Mouse (Mus musculus) lung, embryonic 15.5 days (tissue): ENCODE results near the gene Sapcd1. TPM values are rescaled to one million over a fixed set of nuclear protein-coding genes. Genes with fewer than 3 reads are reported as not detected.
"Not testable (repeated sequence)": the region's sequence is repeated elsewhere in the genome, so short reads cannot be mapped to it uniquely, and the experiment has no call there.

Experiments
- ATAC-seq: fragments of 200-750 bp; cut with Nextera tagmentation; 2 replicates; pipeline ENCODE4 v1.8.0; 2017; ENCODE audit warnings: moderate number of reproducible peaks, borderline replicate concordance; ENCODE audit not compliant: low FRiP score, low TSS enrichment; ENCODE audit errors: extremely low read depth
- H3K27ac ChIP-seq: fragments of 300-500 bp; sonication (generic); 2 replicates; pipeline ENCODE4 v1.5.1; 2015; ENCODE audit warnings: moderate library complexity, mild to moderate bottlenecking, inconsistent platforms
- H3K27me3 ChIP-seq: fragments of 300-500 bp; sonication (generic); 2 replicates; pipeline ENCODE4 v1.6.1; 2015; ENCODE audit warnings: inconsistent platforms
- H3K36me3 ChIP-seq: fragments of 300-500 bp; sonication (generic); 2 replicates; pipeline ENCODE4 v1.6.1; 2015; ENCODE audit warnings: inconsistent platforms
- H3K4me1 ChIP-seq: fragments of 300-500 bp; sonication (generic); 2 replicates; pipeline ENCODE4 v1.6.1; 2015; ENCODE audit warnings: inconsistent platforms
- H3K4me2 ChIP-seq: fragments of 300-500 bp; sonication (generic); 2 replicates; pipeline ENCODE4 v1.6.1; 2015; ENCODE audit warnings: inconsistent platforms, mild to moderate bottlenecking, moderate library complexity
- H3K4me3 ChIP-seq: fragments of 300-500 bp; sonication (generic); 2 replicates; pipeline ENCODE4 v1.5.1; 2015; ENCODE audit warnings: mild to moderate bottlenecking, inconsistent platforms
- H3K9ac ChIP-seq: fragments of 300-500 bp; sonication (generic); 2 replicates; pipeline ENCODE4 v1.6.1; 2015; ENCODE audit warnings: inconsistent platforms
- H3K9me3 ChIP-seq: fragments of 300-500 bp; sonication (generic); 2 replicates; pipeline ENCODE4 v1.6.1; 2016; ENCODE audit warnings: inconsistent platforms
- WGBS: fragments of 180-500 bp; shearing (Covaris S2); methylation state at CpG from one replicate; pipeline ENCODE4 v1.1.7; 2015; 5-methylcytosine and 5-hydroxymethylcytosine counted together
- polyA plus RNA-seq: library from polyadenylated mRNA; unstranded; fragments of >200 nt; fragmentation: Nextera tagmentation; extraction: Ambion mirVana; gene quantifications from 2 replicates; pipeline ENCODE4 v1.2.1, GENCODE M21; 2015

Gene Sapcd1
- polyA plus RNA-seq, 1 experiment from 2014 or later, result 7.2 TPM

- Histone ChIP-seq H3K27ac (no peak overlapping the region), H3K27me3 (no peaks in the 10 kb centered on the region), H3K4me2 (no peak overlapping the region), H3K4me3 (no peak overlapping the region), H3K9ac (no peak overlapping the region), H3K4me1 (no peaks in the 10 kb centered on the region), H3K36me3 (peaks cover 61% of the 10 kb centered on the region), H3K9me3 (no peaks in the 10 kb centered on the region)
- no peak for ATAC-seq
- 90% methylated on average over 16 of the region's 16 CpGs for WGBS
Measured at GRCm38 (mm10) chr17:35015296-35015695, 12.5 kb downstream of the Sapcd1 start.

GRCm38 (mm10) chr17:35013221-35013620, 14.6 kb downstream of the Sapcd1 start:
- H3K4me2 ChIP-seq, result no peak overlapping the region
- 67% methylated on average over 6 of the region's 6 CpGs for WGBS
- ATAC-seq, result no peak

DNA sequence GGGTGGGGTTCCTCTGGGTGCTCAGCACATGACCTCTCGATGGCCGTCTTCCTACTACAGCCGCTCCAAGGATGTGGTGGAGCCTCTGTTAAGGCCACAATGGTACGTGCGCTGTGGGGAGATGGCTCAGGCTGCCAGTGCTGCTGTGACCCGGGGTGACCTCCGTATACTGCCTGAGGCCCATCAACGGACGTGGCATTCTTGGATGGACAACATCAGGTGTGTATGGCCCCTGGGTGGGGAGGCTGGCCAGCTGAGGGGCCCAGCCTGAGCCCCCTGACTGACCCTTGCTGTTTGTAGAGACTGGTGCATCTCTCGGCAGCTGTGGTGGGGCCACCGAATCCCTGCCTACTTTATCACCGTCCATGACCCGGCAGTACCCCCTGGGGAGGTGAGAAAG, 15.4 kb downstream of the Sapcd1 start:
- H3K9me3 ChIP-seq, result no peaks in the 10 kb centered on the region
- no peak overlapping the region for H3K4me2 ChIP-seq
- no peak overlapping the region for H3K27ac ChIP-seq
- 79% methylated on average over 13 of the region's 13 CpGs for WGBS
- H3K9ac ChIP-seq, result no peak overlapping the region
- no peak for ATAC-seq
- H3K4me3 ChIP-seq, result no peak overlapping the region
- H3K27me3 ChIP-seq, result no peaks in the 10 kb centered on the region
- H3K36me3 ChIP-seq, result peaks cover 89% of the 10 kb centered on the region
- no peaks in the 10 kb centered on the region for H3K4me1 ChIP-seq

More at GRCm38 (mm10) chr17:35013221-35013620, 14.6 kb downstream of the Sapcd1 start:
- peaks cover 81% of the 10 kb centered on the region for H3K36me3 ChIP-seq
- no peaks in the 10 kb centered on the region for H3K9me3 ChIP-seq
- no peaks in the 10 kb centered on the region for H3K27me3 ChIP-seq
- no peak overlapping the region for H3K4me3 ChIP-seq
- no peak overlapping the region for H3K27ac ChIP-seq
- H3K9ac ChIP-seq, result no peak overlapping the region
- no peaks in the 10 kb centered on the region for H3K4me1 ChIP-seq

DNA sequence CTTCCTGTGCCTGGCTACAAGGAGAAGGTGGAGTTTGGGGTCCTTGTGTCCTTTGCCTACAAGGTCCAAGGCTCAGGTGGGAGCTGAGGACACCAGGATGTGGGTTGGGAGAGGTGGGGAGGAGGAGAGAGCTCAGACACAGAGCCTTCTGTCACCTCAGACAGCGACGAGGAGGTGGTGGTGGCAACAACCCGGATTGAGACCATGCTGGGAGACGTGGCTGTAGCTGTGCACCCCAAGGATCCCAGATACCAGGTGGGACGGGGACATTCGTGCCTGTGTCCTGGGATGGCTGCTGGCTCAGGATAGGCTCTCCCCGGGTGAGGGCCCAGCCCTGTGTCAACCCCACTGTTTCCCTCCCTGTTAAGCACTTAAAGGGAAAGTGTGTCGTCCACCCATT, 16.4 kb downstream of the Sapcd1 start:
- Histone ChIP-seq H3K27ac (no peak overlapping the region), H3K36me3 (peaks cover 98% of the 10 kb centered on the region), H3K9ac (no peak overlapping the region), H3K4me3 (no peak overlapping the region), H3K27me3 (no peaks in the 10 kb centered on the region), H3K4me2 (no peak overlapping the region), H3K9me3 (no peaks in the 10 kb centered on the region), H3K4me1 (no peaks in the 10 kb centered on the region)
- WGBS, result 92% methylated on average over 8 of the region's 8 CpGs
- ATAC-seq, result no peak

DNA sequence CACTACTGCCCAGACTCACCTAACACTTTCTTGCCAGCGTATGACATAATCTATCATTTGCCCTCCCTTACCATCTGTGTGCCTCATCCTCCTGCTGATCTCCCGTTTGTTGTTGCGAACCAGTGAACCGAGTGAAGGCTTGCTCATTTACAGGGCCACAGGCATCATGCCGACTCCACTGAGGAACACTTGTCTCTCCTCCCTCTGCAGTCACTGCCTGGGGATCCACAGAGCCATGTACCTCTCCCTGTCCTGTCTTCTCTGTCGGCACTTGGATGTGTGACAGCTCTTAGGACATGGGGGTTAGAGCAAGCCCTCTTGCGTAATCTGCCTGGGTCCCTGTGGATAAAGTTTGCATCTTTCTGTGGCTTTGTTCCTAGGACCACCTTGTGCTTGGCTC, 18.2 kb downstream of the Sapcd1 start:
- WGBS, result 84% methylated on average over 7 of the region's 7 CpGs

GRCm38 (mm10) chr17:35007387-35007991, 20.3 kb downstream of the Sapcd1 start:
- H3K9ac ChIP-seq, result no peak overlapping the region
- H3K4me1 ChIP-seq, result peaks cover 11% of the 10 kb centered on the region
- no peak overlapping the region for H3K27ac ChIP-seq
- H3K36me3 ChIP-seq, result peaks cover 83% of the 10 kb centered on the region
- 93% methylated on average over 7 of the region's 7 CpGs for WGBS
- no peaks in the 10 kb centered on the region for H3K27me3 ChIP-seq
- H3K4me3 ChIP-seq, result no peak overlapping the region
- ATAC-seq, result no peak
- no peaks in the 10 kb centered on the region for H3K9me3 ChIP-seq
- no peak overlapping the region for H3K4me2 ChIP-seq

More for the DNA sequence above, 18.2 kb downstream of the Sapcd1 start:
- H3K9me3 ChIP-seq, result no peaks in the 10 kb centered on the region
- H3K4me2 ChIP-seq, result no peak overlapping the region
- H3K27me3 ChIP-seq, result no peaks in the 10 kb centered on the region
- no peaks in the 10 kb centered on the region for H3K4me1 ChIP-seq
- H3K36me3 ChIP-seq, result peaks cover 97% of the 10 kb centered on the region
- ATAC-seq, result no peak
- no peak overlapping the region for H3K4me3 ChIP-seq
- H3K27ac ChIP-seq, result no peak overlapping the region
- H3K9ac ChIP-seq, result no peak overlapping the region

- H3K9ac ChIP-seq, H3K4me3 ChIP-seq, ATAC-seq, H3K9me3 ChIP-seq, H3K27ac ChIP-seq, H3K4me2 ChIP-seq, H3K27me3 ChIP-seq: not testable (repeated sequence)
- WGBS, result 87% methylated on average over 5 of the region's 5 CpGs
- H3K4me1 ChIP-seq, result peaks cover 16% of the 10 kb centered on the region
- peaks cover 67% of the 10 kb centered on the region for H3K36me3 ChIP-seq
Measured at GRCm38 (mm10) chr17:35005902-35006301, 21.9 kb downstream of the Sapcd1 start.

GRCm38 (mm10) chr17:35005158-35005557, 22.7 kb downstream of the Sapcd1 start:
- peaks cover 60% of the 10 kb centered on the region for H3K36me3 ChIP-seq
- no peaks in the 10 kb centered on the region for H3K9me3 ChIP-seq
- H3K4me1 ChIP-seq, result peaks cover 16% of the 10 kb centered on the region
- H3K9ac ChIP-seq, result no peak overlapping the region
- no peak overlapping the region for H3K27ac ChIP-seq
- H3K4me3 ChIP-seq, result no peak overlapping the region
- no peak overlapping the region for H3K4me2 ChIP-seq
- H3K27me3 ChIP-seq, result no peaks in the 10 kb centered on the region
- 91% methylated on average over 10 of the region's 10 CpGs for WGBS
- no peak for ATAC-seq

GRCm38 (mm10) chr17:35004075-35004717, 23.6 kb downstream of the Sapcd1 start:
- H3K36me3 ChIP-seq, result peaks cover 50% of the 10 kb centered on the region
- no peaks in the 10 kb centered on the region for H3K9me3 ChIP-seq
- H3K4me2 ChIP-seq, result no peak overlapping the region
- no peaks in the 10 kb centered on the region for H3K27me3 ChIP-seq
- ATAC-seq, result no peak
- no peak overlapping the region for H3K4me3 ChIP-seq
- WGBS, result 91% methylated on average over 17 of the region's 17 CpGs
- no peak overlapping the region for H3K27ac ChIP-seq
- 0 out of 2 replicates have a peak overlapping the region, but pooled peaks have one; percentile 1 for H3K9ac ChIP-seq
- H3K4me1 ChIP-seq, result peaks cover 25% of the 10 kb centered on the region

DNA sequence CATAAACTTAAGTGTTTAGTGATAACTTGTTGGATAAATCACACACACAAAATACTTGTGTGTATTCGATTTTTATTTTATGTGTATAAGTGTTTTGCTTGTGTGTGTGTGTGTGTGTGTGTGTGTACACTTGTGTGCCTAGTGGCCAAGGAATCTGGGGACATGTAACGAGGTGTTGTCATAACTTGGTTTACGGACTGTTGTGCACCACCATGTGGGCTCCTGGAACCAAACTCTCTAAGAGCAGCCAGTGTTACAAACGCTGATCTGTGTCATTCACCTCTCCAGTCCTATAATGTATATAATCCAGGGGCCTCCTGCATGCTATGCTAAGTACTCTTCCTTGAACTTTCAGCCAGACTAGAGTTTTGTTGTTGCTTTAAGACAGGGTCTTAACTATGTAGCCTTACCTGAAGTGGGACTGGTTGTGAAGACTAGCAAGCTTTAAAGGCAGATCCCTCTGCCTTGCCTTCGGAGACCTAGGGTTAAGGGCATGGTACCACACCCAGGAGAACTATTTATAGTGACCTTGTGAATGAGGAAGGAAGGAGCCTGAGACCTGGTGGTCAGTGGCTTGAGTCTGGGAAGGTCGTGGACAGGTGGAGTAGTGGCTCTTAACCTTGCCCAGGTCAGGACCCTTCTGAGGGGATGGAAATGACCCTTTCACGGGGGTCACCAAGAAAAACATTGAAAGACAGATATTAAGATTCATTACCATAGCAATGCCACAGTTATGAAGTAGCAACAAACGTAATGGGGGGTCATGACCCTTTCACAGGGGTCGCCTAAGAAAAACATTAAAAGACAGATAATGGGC, 24.6 kb downstream of the Sapcd1 start:
- no peaks in the 10 kb centered on the region for H3K27me3 ChIP-seq
- WGBS, result 44% methylated on average over 9 of the region's 9 CpGs
- H3K4me3 ChIP-seq, result peak overlapping the region; percentile 62; the same call in 1 of the 2 replicates
- no peak overlapping the region for H3K27ac ChIP-seq
- no peak for ATAC-seq
- peaks cover 49% of the 10 kb centered on the region for H3K36me3 ChIP-seq
- H3K4me2 ChIP-seq, result peak overlapping the region; percentile 85
- H3K9me3 ChIP-seq, result no peaks in the 10 kb centered on the region
- peak overlapping the region; percentile 77 for H3K9ac ChIP-seq
- peaks cover 35% of the 10 kb centered on the region for H3K4me1 ChIP-seq

- no peaks in the 10 kb centered on the region for H3K27me3 ChIP-seq
- peaks cover 44% of the 10 kb centered on the region for H3K4me1 ChIP-seq
- H3K9me3 ChIP-seq, result no peaks in the 10 kb centered on the region
- H3K36me3 ChIP-seq, result peaks cover 49% of the 10 kb centered on the region
- H3K4me2 ChIP-seq, result peak overlapping the region; percentile 85
- peak overlapping the region; percentile 96 for H3K27ac ChIP-seq
- 4% methylated on average over 12 of the region's 12 CpGs for WGBS
- ATAC-seq, result no peak
- peak overlapping the region; percentile 62 for H3K4me3 ChIP-seq
- H3K9ac ChIP-seq, result peak overlapping the region; percentile 77
Measured at GRCm38 (mm10) chr17:35002153-35002865, 25.5 kb downstream of the Sapcd1 start.
